Mouse (Mus musculus): ENCODE results near the gene Npepps.
A peak's percentile ranks its signal among the peaks of the same experiment; 100 is the strongest.

Gene Npepps

GRCm38 (mm10) chr11:97241321-97241720, 39.1 kb downstream of the Npepps start:
- no peak for DNase-seq (ENCODE audit: low read depth, low spot score)

DNA sequence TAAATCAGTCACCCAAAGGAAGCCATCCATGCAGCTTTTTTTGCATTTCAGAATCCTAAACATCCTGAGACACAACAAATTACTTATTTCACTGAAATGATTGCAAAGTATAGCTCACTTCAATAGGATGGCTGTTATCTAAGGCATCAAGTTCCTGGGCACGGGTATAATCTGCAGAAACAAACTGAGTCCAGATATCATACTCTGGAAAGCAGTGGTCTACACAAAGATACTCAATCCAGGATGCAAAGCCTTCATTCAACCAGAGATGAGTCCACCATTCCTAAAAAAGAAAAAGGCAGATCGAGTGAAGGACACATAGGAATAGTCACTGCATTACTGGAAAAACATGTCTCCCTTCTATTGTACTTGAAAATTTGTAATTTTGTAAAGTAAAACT, 42.5 kb downstream of the Npepps start:
- no peak for DNase-seq (ENCODE audit: low read depth, low spot score)

- DNase-seq (ENCODE audit: low read depth, low spot score): no peak
These were observed 48.0 kb downstream of the Npepps start for GRCm38 (mm10) chr11:97232436-97232835.

DNA sequence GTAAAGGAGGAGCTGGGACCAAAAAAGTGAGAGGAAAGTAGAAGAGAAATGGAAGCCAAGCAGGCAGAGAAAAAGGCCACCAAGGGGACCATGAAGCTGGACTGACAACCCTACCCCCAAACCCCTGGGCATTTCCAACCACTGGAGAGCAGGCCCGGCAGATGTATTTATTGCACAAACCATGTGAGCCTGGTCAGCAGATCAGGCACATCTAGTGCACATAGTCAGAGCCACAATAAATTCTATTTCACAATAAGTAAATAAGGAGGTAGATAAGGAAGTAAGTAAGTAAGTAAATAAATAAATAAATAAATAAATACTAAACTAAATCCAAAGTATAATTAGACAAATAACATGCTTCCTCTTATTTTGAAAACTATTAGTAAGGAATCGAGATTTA, 51.0 kb downstream of the Npepps start:
- DNase-seq (ENCODE audit: low read depth, low spot score): no peak

DNA sequence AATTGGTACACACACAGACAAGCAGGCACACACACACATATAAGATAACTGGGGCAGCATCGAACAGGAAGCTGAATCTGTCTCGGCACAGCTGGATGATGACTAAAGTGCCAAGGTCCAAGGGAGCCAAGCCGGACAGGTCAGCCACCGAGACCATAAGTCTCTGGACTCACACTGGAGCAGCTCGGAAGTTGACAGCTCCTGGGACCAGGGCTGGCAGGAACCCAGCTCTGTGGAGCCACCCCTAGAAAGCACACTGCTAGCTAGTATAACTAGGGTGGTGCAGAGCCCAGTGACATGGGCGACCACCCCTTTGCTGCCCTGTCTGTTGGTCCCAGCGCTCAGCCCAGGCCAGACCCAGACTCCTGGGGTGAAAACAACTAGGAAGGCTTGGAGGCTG, 51.5 kb downstream of the Npepps start:
- no peak for DNase-seq (ENCODE audit: low read depth, low spot score)

DNA sequence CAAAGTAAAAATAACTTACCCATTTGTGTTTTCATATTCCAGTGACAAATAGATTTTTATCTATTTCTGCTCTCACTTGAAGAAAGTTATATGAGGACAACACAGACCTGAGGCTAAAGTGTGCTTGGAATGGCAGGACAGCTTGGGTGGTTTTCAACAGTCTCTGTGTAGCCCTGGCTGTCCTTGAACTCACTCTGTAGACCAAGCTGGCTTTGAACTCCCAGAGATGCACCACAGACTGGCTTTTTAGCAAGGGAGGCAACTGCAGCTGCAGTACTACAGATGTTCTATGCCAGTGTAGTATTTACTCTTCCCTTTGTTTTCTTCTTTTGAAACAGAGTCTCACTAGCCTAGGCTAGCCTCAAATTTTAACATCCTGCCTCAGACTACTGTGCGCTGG, 54.3 kb downstream of the Npepps start:
- DNase-seq (ENCODE audit: low read depth, low spot score): no peak

DNA sequence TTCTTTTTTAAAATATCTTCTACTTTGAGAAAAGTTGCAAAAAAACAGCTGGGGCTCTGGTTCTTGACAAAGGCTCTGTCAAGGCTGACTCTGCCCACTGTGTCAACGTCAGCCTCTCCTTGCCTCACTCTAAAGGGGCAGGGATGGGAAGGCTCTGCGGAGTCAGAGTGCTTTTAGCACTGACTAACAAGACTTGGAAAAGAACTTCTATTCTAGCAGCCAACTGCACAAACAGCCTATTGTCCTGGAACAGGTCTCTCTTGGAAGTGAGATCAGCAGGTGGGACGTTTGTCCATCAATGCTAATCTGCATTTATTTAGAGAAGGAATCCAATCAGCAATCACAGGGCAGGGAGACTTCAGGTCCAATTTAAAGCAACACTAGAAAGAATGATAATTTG, 57.0 kb downstream of the Npepps start:
- peak; percentile 79 for DNase-seq (ENCODE audit: low read depth, low spot score)

- no peak for DNase-seq (ENCODE audit: low read depth, low spot score)
These were observed 58.8 kb downstream of the Npepps start for GRCm38 (mm10) chr11:97221611-97222010.

DNA sequence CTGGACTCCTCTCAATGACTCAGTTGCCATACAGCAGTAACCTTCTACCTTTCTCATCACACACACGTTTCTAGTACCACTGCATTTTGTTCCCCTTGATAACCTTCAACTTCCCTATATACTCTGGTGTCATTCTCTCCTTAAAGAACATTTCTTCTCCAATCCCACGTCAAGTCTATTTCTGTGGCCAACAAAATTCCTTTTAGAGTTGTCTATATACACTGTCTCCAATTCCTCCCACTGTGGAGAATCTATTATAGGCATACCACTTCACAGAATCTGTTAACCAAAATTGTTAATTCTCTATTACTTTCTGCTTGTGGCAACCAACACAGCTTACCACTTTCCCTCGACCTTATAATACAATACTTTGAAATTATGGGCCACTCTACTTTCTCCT, 60.2 kb downstream of the Npepps start:
- no peak for DNase-seq (ENCODE audit: low read depth, low spot score)

- DNase-seq (ENCODE audit: low read depth, low spot score): no peak
These were observed 66.0 kb downstream of the Npepps start for GRCm38 (mm10) chr11:97214411-97214810.

DNA sequence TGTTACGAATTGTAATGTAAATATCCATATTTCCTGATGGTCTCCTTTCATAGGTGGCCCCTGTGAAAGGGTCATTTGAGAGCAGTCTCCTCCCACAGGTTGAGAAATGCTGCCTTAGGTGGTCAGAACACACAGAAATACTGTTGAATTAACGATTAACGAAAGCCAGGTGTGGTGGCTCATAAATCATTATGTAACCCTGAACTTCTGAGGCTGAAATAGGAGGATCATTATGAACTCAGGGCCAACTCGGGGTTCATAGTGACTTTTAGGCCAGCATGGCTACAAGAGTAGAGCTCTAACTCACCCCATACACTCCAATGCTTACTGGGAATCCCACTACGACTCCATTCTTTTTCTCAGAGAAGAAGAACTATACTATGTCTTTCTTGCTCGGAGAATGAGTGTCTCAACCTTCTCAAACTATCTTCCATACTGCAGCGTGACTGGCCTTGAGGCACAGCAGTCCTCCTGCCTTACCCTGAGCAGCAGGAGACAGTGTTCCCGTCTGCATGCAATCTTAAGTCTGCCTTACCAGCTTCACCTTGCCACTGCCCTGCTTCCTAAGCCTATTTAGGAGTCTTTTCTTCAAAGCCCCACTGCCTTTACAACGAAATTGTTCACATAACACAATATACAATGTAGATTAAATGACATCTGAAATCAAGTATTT, 69.6 kb downstream of the Npepps start:
- DNase-seq (ENCODE audit: low read depth, low spot score): no peak

GRCm38 (mm10) chr11:97207011-97207422, 73.4 kb downstream of the Npepps start:
- peak; percentile 34 for DNase-seq (ENCODE audit: low read depth, low spot score)

DNA sequence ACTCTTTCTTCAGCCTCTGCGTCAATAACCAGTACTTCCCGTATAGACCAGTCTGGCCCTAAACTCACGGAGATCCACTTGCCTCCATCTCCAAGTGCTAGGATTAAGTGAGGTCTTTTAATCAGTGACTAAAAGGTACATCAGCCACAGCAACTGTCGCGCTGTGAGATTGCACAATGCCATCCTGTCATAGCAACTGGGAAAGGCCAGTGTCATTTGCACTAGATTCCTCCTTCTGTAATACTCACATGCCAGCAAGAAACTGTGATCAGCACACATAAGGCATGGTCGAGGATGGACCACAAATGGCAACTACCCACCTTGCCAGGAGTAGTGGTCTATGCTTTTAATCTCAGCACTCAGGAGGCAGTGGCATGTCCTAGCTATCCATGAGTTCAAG, 80.9 kb downstream of the Npepps start:
- DNase-seq (ENCODE audit: low read depth, low spot score): no peak

- peak; percentile 85 for DNase-seq (ENCODE audit: low read depth, low spot score)
These were observed 81.8 kb downstream of the Npepps start for GRCm38 (mm10) chr11:97198601-97199000.

DNA sequence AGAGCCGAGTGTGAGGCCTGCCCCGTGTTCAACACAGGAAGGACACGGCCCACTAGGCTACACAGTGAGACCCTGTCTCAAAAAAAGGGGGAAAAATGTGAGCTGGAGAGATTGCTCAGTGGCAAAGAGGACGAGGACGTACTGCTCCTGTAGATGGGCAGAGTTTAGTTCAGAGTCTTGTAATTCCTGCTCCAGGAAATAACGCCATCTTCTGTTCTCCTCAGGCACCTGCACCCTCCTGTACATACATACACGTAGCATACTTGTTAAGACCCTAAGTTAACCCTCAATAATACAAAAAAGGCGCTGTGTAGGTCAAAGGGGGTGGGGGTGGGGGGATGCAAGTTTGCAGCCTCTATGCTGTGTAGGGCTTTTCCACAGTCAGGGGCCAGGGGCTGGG, 83.4 kb downstream of the Npepps start:
- peak; percentile 67 for DNase-seq (ENCODE audit: low read depth, low spot score)

GRCm38 (mm10) chr11:97196541-97196940, 83.9 kb downstream of the Npepps start:
- DNase-seq (ENCODE audit: low read depth, low spot score): peak; percentile 73

- DNase-seq (ENCODE audit: low read depth, low spot score): peak; percentile 59
These were observed 87.9 kb downstream of the Npepps start for GRCm38 (mm10) chr11:97192621-97192951.

GRCm38 (mm10) chr11:97191915-97192620, 88.4 kb downstream of the Npepps start:
- DNase-seq (ENCODE audit: low read depth, low spot score): peak; percentile 75

GRCm38 (mm10) chr11:97190992-97191391, 89.4 kb downstream of the Npepps start:
- no peak for DNase-seq (ENCODE audit: low read depth, low spot score)

DNA sequence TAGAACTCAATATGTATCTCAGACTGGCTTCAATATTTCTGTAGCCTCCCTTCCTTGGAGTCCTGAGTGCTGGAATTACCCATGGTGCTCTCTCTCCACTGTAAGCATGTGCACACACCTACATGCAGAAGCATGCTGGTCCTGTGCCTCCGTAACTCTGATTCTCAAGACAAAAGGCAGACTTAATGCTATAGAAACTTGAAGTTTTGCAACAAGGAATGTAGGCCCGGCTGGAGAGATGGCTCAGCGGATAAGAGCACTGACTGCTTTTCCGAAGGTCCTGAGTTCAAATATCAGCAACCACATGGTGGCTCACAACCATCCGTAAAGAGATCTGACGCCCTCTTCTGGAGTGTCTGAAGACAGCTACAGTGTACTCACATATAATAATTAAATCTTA, 90.8 kb downstream of the Npepps start:
- DNase-seq (ENCODE audit: low read depth, low spot score): peak; percentile 49

DNA sequence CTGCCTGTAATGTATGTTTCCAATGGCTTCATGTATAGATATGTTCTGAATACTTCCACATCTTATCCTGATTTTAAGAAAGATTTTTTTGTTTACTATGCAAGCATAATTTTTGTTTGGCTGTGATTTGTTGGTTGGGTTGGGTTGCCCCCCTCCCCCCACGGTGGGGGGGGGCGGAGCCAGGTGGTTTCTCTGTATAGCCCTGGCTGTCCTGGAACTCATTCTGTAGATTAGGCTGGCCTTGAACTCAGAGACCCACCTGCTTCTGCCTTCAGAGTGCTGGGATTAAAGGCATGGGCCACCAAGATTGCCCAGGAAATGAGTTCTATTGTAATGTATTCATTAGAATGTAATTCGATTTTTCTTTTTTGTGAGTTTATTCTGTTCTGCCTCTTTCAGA, 91.2 kb downstream of the Npepps start:
- peak; percentile 51 for DNase-seq (ENCODE audit: low read depth, low spot score)

DNA sequence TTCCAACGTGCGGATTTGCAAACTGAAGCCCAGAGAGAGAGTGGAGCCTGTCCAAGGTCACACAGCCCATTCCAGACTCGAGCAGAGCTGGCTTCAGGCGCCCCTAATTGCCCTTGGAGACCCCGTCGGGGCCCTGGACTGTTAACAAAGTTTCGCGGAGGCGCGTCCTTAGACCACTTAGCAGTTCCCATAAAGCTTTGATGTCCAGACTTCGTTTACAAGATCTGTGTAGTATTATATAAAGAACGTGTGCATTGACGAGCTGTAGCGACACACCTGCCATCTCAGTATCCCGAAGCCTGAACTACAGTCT, 91.8 kb downstream of the Npepps start:
- DNase-seq (ENCODE audit: low read depth, low spot score): no peak

- peak; percentile 100 for DNase-seq (ENCODE audit: low read depth, low spot score)
These were observed 92.4 kb downstream of the Npepps start, which contains the start of gene Kpnb1 for GRCm38 (mm10) chr11:97187764-97188642. Gene Kpnb1, minus strand, starts transcription at chr11:97187881.

Data from ZHBTc4 (cell line).